Mouse (Mus musculus): ENCODE data around the gene Kcmf1. TPM values are rescaled to one million over a fixed set of nuclear protein-coding genes. Genes with fewer than 3 reads are reported as not detected.
"Not testable (repeated sequence)": the region's sequence is repeated elsewhere in the genome, so short reads cannot be mapped to it uniquely, and the experiment has no call there.

The Kcmf1 gene
- total RNA-seq, 4 experiments from 2014 or later, result 57.9 to 64.6 (median 62.4) TPM

- DNase-seq (ENCODE audit: low spot score in 2 of 2), result peak in 1 of 2 experiments; percentile 26
These were observed 488 bp downstream of the Kcmf1 start for GRCm38 (mm10) chr6:72899201-72899780.

GRCm38 (mm10) chr6:72898244-72899200 is 1.3 kb downstream of the Kcmf1 start:
- DNase-seq (ENCODE audit: low spot score in 2 of 2), result peak in 1 of 2 experiments; percentile 36

GRCm38 (mm10) chr6:72895000-72895399 is 4.8 kb downstream of the Kcmf1 start:
- DNase-seq (ENCODE audit: low spot score in 2 of 2), result no peak

GRCm38 (mm10) chr6:72891238-72891637 is 8.5 kb downstream of the Kcmf1 start:
- DNase-seq (ENCODE audit: low spot score in 2 of 2), result no peak

GRCm38 (mm10) chr6:72888655-72889054 is 11.1 kb downstream of the Kcmf1 start:
- DNase-seq (ENCODE audit: low spot score in 2 of 2), result no peak

GRCm38 (mm10) chr6:72885268-72885667 is 14.5 kb downstream of the Kcmf1 start:
- DNase-seq (ENCODE audit: low spot score in 2 of 2), result no peak

GRCm38 (mm10) chr6:72884767-72885166 is 15.0 kb downstream of the Kcmf1 start:
- no peak for DNase-seq (ENCODE audit: low spot score in 2 of 2)

- DNase-seq (ENCODE audit: low spot score in 2 of 2), result no peak
These were observed 16.9 kb downstream of the Kcmf1 start for GRCm38 (mm10) chr6:72882661-72883458.

- no peak for DNase-seq (ENCODE audit: low spot score in 2 of 2)
These were observed 17.6 kb downstream of the Kcmf1 start for GRCm38 (mm10) chr6:72882222-72882621.

- no peak for DNase-seq (ENCODE audit: low spot score in 2 of 2)
These were observed 18.2 kb downstream of the Kcmf1 start for GRCm38 (mm10) chr6:72881619-72881979.

GRCm38 (mm10) chr6:72880913-72881618 is 18.7 kb downstream of the Kcmf1 start:
- DNase-seq (ENCODE audit: low spot score in 2 of 2), result no peak

- no peak for DNase-seq (ENCODE audit: low spot score in 2 of 2)
These were observed 23.1 kb downstream of the Kcmf1 start for GRCm38 (mm10) chr6:72876629-72877028.

- peak; percentile 27 to 50 for DNase-seq (ENCODE audit: low spot score in 2 of 2)
These were observed 26.4 kb downstream of the Kcmf1 start for GRCm38 (mm10) chr6:72873338-72873737.

GRCm38 (mm10) chr6:72872276-72872675 is 27.5 kb downstream of the Kcmf1 start:
- DNase-seq (ENCODE audit: low spot score in 2 of 2), result no peak

- peak in 1 of 2 experiments; percentile 21 for DNase-seq (ENCODE audit: low spot score in 2 of 2)
These were observed 30.2 kb downstream of the Kcmf1 start for GRCm38 (mm10) chr6:72869601-72870000.

GRCm38 (mm10) chr6:72868688-72869087 is 31.1 kb downstream of the Kcmf1 start:
- DNase-seq (ENCODE audit: low spot score in 2 of 2), result no peak

- DNase-seq (ENCODE audit: low spot score in 2 of 2), result no peak
These were observed 32.0 kb downstream of the Kcmf1 start for GRCm38 (mm10) chr6:72867746-72868145.

- no peak for DNase-seq (ENCODE audit: low spot score in 2 of 2)
These were observed 33.5 kb downstream of the Kcmf1 start for GRCm38 (mm10) chr6:72866232-72866631.

GRCm38 (mm10) chr6:72862686-72863085 is 37.1 kb downstream of the Kcmf1 start:
- DNase-seq (ENCODE audit: low spot score in 2 of 2), result not testable (repeated sequence)

GRCm38 (mm10) chr6:72854256-72854655 is 45.5 kb downstream of the Kcmf1 start:
- DNase-seq (ENCODE audit: low spot score in 2 of 2), result no peak

- DNase-seq (ENCODE audit: low spot score in 2 of 2), result no peak
These were observed 47.6 kb downstream of the Kcmf1 start for GRCm38 (mm10) chr6:72852180-72852579.
